Mouse (Mus musculus): ENCODE measurements around the gene Ippk. TPM values are rescaled to one million over a fixed set of nuclear protein-coding genes. Genes with fewer than 3 reads are reported as not detected.

The Ippk gene
- polyA plus RNA-seq, 1 experiment from 2014 or later = 17.3 TPM

DNA sequence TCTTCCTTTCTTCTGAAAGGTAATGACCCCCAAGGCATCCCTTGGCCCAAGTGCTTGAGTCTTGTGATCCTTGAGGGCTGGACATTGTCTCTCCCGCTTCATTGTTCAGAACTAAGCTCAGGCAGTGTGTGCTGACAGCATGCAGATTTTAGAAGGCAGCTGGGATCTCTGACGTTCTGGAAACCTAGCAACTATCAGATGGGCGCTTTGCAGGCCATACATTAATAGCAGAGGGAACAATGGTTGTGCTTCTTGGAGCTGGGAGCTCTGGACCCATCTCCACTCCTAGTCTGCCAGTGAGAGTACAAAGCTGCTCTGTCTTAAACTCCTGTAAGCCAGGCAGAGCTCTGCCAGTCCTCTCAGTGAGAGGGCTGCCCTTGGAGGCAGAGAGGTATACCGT lies 15.1 kb downstream of the Ippk start:
- Histone ChIP-seq H3K27me3 (ENCODE audit: low read depth, poor library complexity, severe bottlenecking) (no peaks in the 10 kb centered on the region), H3K4me1 (no peaks in the 10 kb centered on the region), H3K36me3 (peaks cover 68% of the 10 kb centered on the region), H3K27ac (no peak overlapping the region), H3K4me3 (no peak overlapping the region), H3K9me3 (replicated peaks) (no peaks in the 10 kb centered on the region)
- DNase-seq (ENCODE audit: low spot score) = no peak
- 88% methylated on average over 4 of the region's 4 CpGs for WGBS

DNA sequence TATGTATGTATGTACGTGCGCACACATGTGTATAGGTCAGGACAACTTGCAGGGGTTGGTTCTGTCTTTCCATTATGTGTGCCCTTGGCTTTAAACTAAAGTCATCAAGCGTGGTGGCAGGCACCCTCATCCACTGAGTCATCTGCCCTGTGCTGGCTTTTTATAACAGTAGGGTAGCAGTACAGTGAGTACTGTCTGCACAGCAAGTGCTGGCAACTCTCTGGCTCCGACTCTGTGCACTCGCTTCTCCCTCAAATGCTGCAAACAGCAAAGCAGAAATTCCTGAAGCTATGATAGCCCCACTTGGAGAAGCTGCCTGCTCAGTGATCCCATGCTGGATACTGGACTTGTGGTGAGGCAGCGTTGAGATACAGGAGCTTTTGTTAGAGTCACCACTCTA lies 23.4 kb downstream of the Ippk start:
- DNase-seq (ENCODE audit: low spot score) = no peak
- H3K4me3 ChIP-seq = no peak overlapping the region
- H3K4me1 ChIP-seq = no peaks in the 10 kb centered on the region
- H3K9me3 ChIP-seq (replicated peaks) = no peaks in the 10 kb centered on the region
- no peak overlapping the region for H3K27ac ChIP-seq
- WGBS = 93% methylated on average over 6 of the region's 6 CpGs
- H3K27me3 ChIP-seq (ENCODE audit: low read depth, poor library complexity, severe bottlenecking) = no peaks in the 10 kb centered on the region
- H3K36me3 ChIP-seq = peaks cover 63% of the 10 kb centered on the region

GRCm38 (mm10) chr13:49449318-49449749 lies 28.3 kb downstream of the Ippk start:
- H3K27me3 ChIP-seq (ENCODE audit: low read depth, poor library complexity, severe bottlenecking) = no peaks in the 10 kb centered on the region
- no peak overlapping the region for H3K4me3 ChIP-seq
- 58% methylated on average over 5 of the region's 5 CpGs for WGBS
- peaks cover 71% of the 10 kb centered on the region for H3K36me3 ChIP-seq
- H3K4me1 ChIP-seq = no peaks in the 10 kb centered on the region
- peak; percentile 80 for DNase-seq (ENCODE audit: low spot score)
- H3K27ac ChIP-seq = no peak overlapping the region
- H3K9me3 ChIP-seq (replicated peaks) = no peaks in the 10 kb centered on the region

DNA sequence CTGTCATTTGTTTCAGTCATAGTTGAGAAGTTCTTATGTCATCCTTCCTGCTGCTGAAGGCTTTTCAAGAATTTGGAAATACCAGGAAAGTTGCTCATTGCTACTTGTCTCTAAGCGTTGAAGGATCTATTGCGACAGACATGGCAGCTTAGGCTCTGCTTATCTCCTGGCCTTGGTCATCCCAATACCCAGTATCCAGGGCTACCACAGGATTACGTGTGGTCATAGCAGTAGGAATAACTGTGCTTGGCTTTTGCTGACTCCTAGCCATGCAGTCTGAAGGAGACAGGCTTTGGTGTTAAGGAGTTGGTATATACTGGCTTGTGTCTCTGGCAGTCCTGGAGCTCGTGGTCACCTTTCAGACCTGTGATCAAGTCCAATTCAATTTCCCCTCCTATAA lies 39.2 kb downstream of the Ippk start:
- H3K27ac ChIP-seq = no peak overlapping the region
- no peaks in the 10 kb centered on the region for H3K9me3 ChIP-seq (replicated peaks)
- peaks cover 79% of the 10 kb centered on the region for H3K36me3 ChIP-seq
- 92% methylated on average over 4 of the region's 4 CpGs for WGBS
- no peak for DNase-seq (ENCODE audit: low spot score)
- H3K4me1 ChIP-seq = no peaks in the 10 kb centered on the region
- H3K27me3 ChIP-seq (ENCODE audit: low read depth, poor library complexity, severe bottlenecking) = no peaks in the 10 kb centered on the region
- no peak overlapping the region for H3K4me3 ChIP-seq

DNA sequence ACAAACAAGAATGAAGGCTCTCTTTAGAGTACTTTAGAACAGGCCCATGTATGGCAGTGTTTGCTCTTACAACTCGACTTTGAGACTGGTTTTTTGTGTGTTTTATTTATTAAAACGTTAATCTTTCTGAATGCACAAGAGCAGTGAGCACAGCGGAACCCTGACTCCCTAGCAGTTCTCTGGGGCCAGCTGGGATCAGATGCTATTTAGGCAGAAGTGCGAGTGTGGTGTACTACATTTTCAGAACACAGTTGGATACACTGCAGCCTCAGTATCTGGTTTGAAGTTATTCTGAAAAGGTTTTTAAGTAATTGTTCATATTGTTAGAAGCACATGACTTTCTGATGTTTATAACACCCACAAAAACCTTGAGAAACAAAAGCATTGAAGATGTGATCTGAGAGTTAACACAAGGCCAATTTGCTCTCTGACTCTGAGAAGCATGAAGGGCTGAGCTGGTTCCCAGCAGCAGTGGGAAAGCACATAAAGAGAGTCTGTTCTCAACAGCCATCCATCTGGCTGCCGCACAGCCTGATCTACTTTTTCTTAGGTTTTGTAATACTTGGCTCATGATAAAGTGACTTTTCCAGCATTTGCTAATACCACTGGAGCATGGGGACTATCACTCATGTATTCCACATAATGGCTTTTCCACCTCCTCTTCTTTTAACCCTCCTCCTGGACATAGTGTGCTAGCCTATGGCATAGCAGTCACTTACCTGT lies 39.8 kb downstream of the Ippk start:
- no peak overlapping the region for H3K27ac ChIP-seq
- peaks cover 80% of the 10 kb centered on the region for H3K36me3 ChIP-seq
- no peaks in the 10 kb centered on the region for H3K9me3 ChIP-seq (replicated peaks)
- no peaks in the 10 kb centered on the region for H3K27me3 ChIP-seq (ENCODE audit: low read depth, poor library complexity, severe bottlenecking)
- no peak overlapping the region for H3K4me3 ChIP-seq
- DNase-seq (ENCODE audit: low spot score) = no peak
- H3K4me1 ChIP-seq = no peaks in the 10 kb centered on the region
- WGBS = 93% methylated on average over 5 of the region's 5 CpGs

DNA sequence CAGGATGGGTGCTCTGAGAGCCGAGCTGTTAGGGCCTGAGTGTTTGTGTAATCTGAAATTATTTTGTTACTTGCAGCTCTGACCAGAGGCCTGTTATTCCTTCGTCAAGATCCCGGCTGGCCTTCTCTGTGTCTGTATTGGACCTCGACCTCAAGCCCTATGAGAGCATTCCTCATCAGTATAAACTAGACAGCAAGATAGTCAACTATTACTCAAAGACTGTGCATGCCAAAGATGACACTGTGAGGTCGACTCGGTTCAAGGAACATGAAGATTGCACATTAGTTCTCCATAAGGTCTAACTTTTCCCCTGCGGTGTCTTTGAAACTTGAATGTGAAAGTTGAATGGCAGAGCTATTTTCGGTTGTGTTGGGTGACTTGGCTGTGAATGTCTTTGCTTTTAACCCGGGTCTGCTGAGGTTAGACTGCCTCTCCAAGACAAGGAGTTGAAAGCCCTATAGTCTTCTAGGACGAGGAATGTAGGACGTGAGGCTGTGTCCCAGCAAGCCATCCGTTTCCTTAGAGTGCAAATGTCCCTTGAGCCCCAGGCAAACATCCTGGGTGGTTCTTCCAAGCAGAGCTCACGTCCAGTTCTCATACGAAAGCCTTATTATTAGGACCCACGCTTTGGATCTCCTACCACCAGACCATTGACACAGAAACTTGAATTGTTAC lies 40.5 kb downstream of the Ippk start:
- WGBS = 94% methylated on average over 15 of the region's 15 CpGs
- Histone ChIP-seq H3K4me3 (no peak overlapping the region), H3K4me1 (no peaks in the 10 kb centered on the region), H3K27ac (no peak overlapping the region), H3K9me3 (replicated peaks) (no peaks in the 10 kb centered on the region), H3K27me3 (ENCODE audit: low read depth, poor library complexity, severe bottlenecking) (no peaks in the 10 kb centered on the region), H3K36me3 (peaks cover 79% of the 10 kb centered on the region)
- no peak for DNase-seq (ENCODE audit: low spot score)

DNA sequence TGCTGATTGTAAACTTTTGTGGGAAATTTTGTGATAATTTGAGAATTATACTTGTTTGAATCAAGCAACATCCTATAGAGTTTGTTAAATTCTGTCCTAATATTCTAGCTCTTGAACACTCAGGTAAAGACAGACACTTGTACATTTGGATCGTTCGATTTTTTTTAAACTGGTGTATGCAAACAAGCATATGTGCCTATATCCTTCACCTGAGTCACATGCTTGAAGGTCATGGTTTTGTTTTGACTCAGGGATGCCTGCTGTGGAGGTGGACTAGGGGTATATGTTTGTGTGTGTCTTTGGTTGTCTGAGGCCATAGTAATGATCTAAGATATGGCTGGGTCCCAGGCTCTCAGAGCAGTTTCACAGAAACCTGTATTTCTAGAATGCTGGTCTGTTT lies 41.9 kb downstream of the Ippk start:
- no peaks in the 10 kb centered on the region for H3K9me3 ChIP-seq (replicated peaks)
- no peaks in the 10 kb centered on the region for H3K27me3 ChIP-seq (ENCODE audit: low read depth, poor library complexity, severe bottlenecking)
- H3K36me3 ChIP-seq = peaks cover 69% of the 10 kb centered on the region
- H3K4me1 ChIP-seq = peaks cover 3% of the 10 kb centered on the region; the same call in 1 of the 2 replicates
- no peak for DNase-seq (ENCODE audit: low spot score)
- no peak overlapping the region for H3K27ac ChIP-seq
- 93% methylated on average over 2 of the region's 2 CpGs for WGBS
- no peak overlapping the region for H3K4me3 ChIP-seq

GRCm38 (mm10) chr13:49465875-49466274 lies 44.8 kb downstream of the Ippk start:
- peaks cover 45% of the 10 kb centered on the region for H3K36me3 ChIP-seq
- H3K27ac ChIP-seq = peak overlapping the region; percentile 46; the same call in 1 of the 2 replicates
- 96% methylated on average over 4 of the region's 4 CpGs for WGBS

DNA sequence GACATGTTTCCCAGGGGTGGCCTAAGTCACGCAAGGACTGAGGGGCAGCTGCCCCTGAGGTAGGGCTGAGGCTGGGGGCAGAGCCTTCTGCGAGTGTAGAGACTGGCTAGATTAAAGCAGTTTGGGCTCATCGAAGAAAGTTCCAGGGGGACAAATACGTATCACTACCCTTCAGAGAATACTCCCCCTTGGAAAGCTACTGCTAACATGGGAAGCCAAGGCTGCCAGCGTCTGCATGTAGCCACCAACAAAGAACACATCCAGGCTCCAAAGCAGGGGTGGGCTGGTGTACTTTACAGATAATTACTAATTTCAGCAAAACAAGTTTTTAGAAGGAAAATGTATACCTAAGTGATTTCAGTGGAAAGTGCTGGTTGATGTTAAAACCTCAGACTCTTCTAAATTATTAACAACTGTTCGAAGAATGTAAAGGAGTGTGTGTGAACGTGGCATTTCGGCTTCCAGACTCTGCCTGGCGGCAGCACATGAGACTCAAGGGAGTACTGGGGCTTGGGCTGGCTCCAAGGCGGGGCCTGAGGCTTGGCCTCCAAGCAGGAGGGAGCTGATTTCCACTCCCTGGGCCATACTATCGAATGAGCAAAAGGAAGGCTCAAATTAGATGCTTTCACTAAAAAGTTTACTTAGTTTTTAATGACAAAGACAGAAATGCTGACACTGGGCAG lies 45.5 kb downstream of the Ippk start:
- H3K36me3 ChIP-seq = peaks cover 41% of the 10 kb centered on the region
- peak overlapping the region; percentile 46; the same call in 1 of the 2 replicates for H3K27ac ChIP-seq
- no peaks in the 10 kb centered on the region for H3K27me3 ChIP-seq (ENCODE audit: low read depth, poor library complexity, severe bottlenecking)
- no peak overlapping the region for H3K4me3 ChIP-seq
- H3K9me3 ChIP-seq (replicated peaks) = no peaks in the 10 kb centered on the region
- peaks cover 3% of the 10 kb centered on the region; the same call in 1 of the 2 replicates for H3K4me1 ChIP-seq
- 83% methylated on average over 11 of the region's 11 CpGs for WGBS
- DNase-seq (ENCODE audit: low spot score) = no peak

More at GRCm38 (mm10) chr13:49465875-49466274, 44.8 kb downstream of the Ippk start:
- Histone ChIP-seq H3K4me3 (no peak overlapping the region), H3K9me3 (replicated peaks) (no peaks in the 10 kb centered on the region), H3K4me1 (peaks cover 3% of the 10 kb centered on the region; the same call in 1 of the 2 replicates), H3K27me3 (ENCODE audit: low read depth, poor library complexity, severe bottlenecking) (no peaks in the 10 kb centered on the region)
- no peak for DNase-seq (ENCODE audit: low spot score)

- DNase-seq (ENCODE audit: low spot score) = no peak
- Histone ChIP-seq H3K27ac (no peak overlapping the region), H3K4me1 (peaks cover 3% of the 10 kb centered on the region; the same call in 1 of the 2 replicates), H3K9me3 (replicated peaks) (no peaks in the 10 kb centered on the region), H3K36me3 (peaks cover 30% of the 10 kb centered on the region), H3K4me3 (no peak overlapping the region), H3K27me3 (ENCODE audit: low read depth, poor library complexity, severe bottlenecking) (no peaks in the 10 kb centered on the region)
- 83% methylated on average over 2 of the region's 2 CpGs for WGBS
These were observed 46.5 kb downstream of the Ippk start for GRCm38 (mm10) chr13:49467585-49467984.

- H3K27me3 ChIP-seq (ENCODE audit: low read depth, poor library complexity, severe bottlenecking) = no peaks in the 10 kb centered on the region
- no peak overlapping the region for H3K27ac ChIP-seq
- peaks cover 3% of the 10 kb centered on the region; the same call in 1 of the 2 replicates for H3K4me1 ChIP-seq
- no peak for DNase-seq (ENCODE audit: low spot score)
- peaks cover 18% of the 10 kb centered on the region for H3K36me3 ChIP-seq
- WGBS = 96% methylated on average over 5 of the region's 5 CpGs
- no peaks in the 10 kb centered on the region for H3K9me3 ChIP-seq (replicated peaks)
- no peak overlapping the region for H3K4me3 ChIP-seq
These were observed 48.0 kb downstream of the Ippk start for GRCm38 (mm10) chr13:49469002-49469401.

DNA sequence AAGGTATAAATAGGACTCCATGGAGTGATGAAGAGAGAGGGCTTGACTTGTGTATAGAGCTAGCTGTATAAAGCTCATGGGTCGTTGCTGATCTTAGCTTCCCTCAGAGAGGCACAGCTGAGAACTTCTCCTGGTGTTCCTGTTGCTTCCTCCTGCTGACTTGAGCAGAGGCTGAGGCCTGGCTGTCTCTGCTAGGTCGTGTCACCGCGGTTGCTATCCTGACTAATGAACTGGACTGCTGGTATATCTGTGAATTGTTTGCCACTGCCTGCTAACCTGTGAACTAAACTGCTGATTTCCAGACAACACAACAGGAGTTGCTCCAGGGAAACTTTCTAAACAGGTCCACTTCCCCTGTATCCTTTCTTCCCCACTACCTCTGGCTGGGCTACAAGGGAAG lies 49.3 kb downstream of the Ippk start:
- DNase-seq (ENCODE audit: low spot score) = no peak
- H3K27me3 ChIP-seq (ENCODE audit: low read depth, poor library complexity, severe bottlenecking) = no peaks in the 10 kb centered on the region
- H3K36me3 ChIP-seq = peaks cover 5% of the 10 kb centered on the region
- H3K9me3 ChIP-seq (replicated peaks) = no peaks in the 10 kb centered on the region
- 88% methylated on average over 4 of the region's 4 CpGs for WGBS
- no peak overlapping the region for H3K27ac ChIP-seq
- H3K4me3 ChIP-seq = no peak overlapping the region
- peaks cover 3% of the 10 kb centered on the region; the same call in 1 of the 2 replicates for H3K4me1 ChIP-seq

- H3K36me3 ChIP-seq = 0 out of 2 replicates have a peak, but pooled peaks cover under 1% of the 10 kb centered on the region
- no peaks in the 10 kb centered on the region for H3K27me3 ChIP-seq (ENCODE audit: low read depth, poor library complexity, severe bottlenecking)
- no peak overlapping the region for H3K4me3 ChIP-seq
- no peaks in the 10 kb centered on the region for H3K9me3 ChIP-seq (replicated peaks)
- DNase-seq (ENCODE audit: low spot score) = no peak
- WGBS = 84% methylated on average over 4 of the region's 4 CpGs
- no peak overlapping the region for H3K27ac ChIP-seq
- peaks cover 3% of the 10 kb centered on the region; the same call in 1 of the 2 replicates for H3K4me1 ChIP-seq
These were observed 49.8 kb downstream of the Ippk start for GRCm38 (mm10) chr13:49470806-49471205.
